Mouse (Mus musculus): ENCODE results near the gene Runx2.

DNA sequence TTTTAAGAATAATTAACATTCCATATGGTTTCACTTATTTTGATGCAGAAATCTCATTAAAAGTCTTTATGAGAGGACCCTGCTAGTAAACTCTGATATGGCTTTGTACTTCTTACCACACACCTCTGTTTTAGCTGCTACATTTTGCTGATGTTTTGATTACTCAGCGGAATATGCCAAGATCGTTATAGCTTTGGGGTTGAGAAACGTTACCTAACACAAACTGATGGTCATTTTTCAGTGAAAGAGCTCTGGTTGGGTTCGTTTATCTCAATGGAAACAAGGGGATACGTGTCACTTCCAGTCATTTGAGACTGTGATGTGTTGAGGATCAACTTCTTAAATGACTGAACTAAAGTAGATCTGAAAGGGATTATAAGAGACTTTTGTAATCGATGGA lies 203.8 kb downstream of the Runx2 start:
- TF ChIP-seq POLR2A (IDR thresholded peaks at IDR 0.05; ENCODE audit: extremely low read depth, insufficient read depth, low read length) (no peak), CTCF (IDR thresholded peaks at IDR 0.05; ENCODE audit: extremely low read depth, insufficient read depth, low read length) (no peak)
